Mouse (Mus musculus): Measurements from ENCODE around the gene Sdr39u1.

GRCm38 (mm10) chr14:55863773-55864172 lies 36.3 kb downstream of the Sdr39u1 start:
- 0 out of 2 replicates have a peak, but pooled peaks have one; percentile 48 for TF ChIP-seq EP300 (IDR thresholded peaks at IDR 0.05; ENCODE audit: insufficient read depth, low read depth, low read length)
- TF ChIP-seq CTCF (IDR thresholded peaks at IDR 0.05; ENCODE audit: low read depth, low read length), result peak; percentile 96
